Mouse (Mus musculus): ENCODE data around the gene Plekha5. TPM values are rescaled to one million over a fixed set of nuclear protein-coding genes. Genes with fewer than 3 reads are reported as not detected.
"Not testable (repeated sequence)": the region's sequence is repeated elsewhere in the genome, so short reads cannot be mapped to it uniquely, and the experiment has no call there.

Plekha5 gene
- polyA plus RNA-seq, 1 experiment from 2014 or later, result 54.2 TPM

GRCm38 (mm10) chr6:140561917-140562590 is 138.2 kb downstream of the Plekha5 start:
- no peak for ATAC-seq (ENCODE audit: insufficient number of reproducible peaks, insufficient read depth, low FRiP score, low TSS enrichment)
- no peaks in the 10 kb centered on the region for H3K27me3 ChIP-seq

GRCm38 (mm10) chr6:140567199-140567598 is 143.3 kb downstream of the Plekha5 start:
- WGBS, result 89% methylated on average over 2 of the region's 2 CpGs

More at GRCm38 (mm10) chr6:140561917-140562590, 138.2 kb downstream of the Plekha5 start:
- Histone ChIP-seq H3K4me3 (no peak overlapping the region), H3K4me2 (replicated peaks) (no peak overlapping the region), H3K36me3 (peaks cover 17% of the 10 kb centered on the region), H3K9me3 (no peaks in the 10 kb centered on the region), H3K9ac (no peak overlapping the region), H3K4me1 (no peaks in the 10 kb centered on the region), H3K27ac (no peak overlapping the region)
- 86% methylated on average over 9 of the region's 9 CpGs for WGBS

GRCm38 (mm10) chr6:140567897-140568296 is 144.0 kb downstream of the Plekha5 start:
- Histone ChIP-seq H3K9ac (no peak overlapping the region), H3K9me3 (no peaks in the 10 kb centered on the region), H3K4me3 (no peak overlapping the region), H3K36me3 (peaks cover 40% of the 10 kb centered on the region), H3K27ac (no peak overlapping the region), H3K27me3 (no peaks in the 10 kb centered on the region), H3K4me1 (no peaks in the 10 kb centered on the region), H3K4me2 (replicated peaks) (no peak overlapping the region)
- 66% methylated on average over 2 of the region's 2 CpGs for WGBS
- ATAC-seq (ENCODE audit: insufficient number of reproducible peaks, insufficient read depth, low FRiP score, low TSS enrichment), result no peak

More at GRCm38 (mm10) chr6:140567199-140567598, 143.3 kb downstream of the Plekha5 start:
- Histone ChIP-seq H3K36me3 (peaks cover 33% of the 10 kb centered on the region), H3K9me3 (no peaks in the 10 kb centered on the region), H3K27ac (no peak overlapping the region), H3K9ac (no peak overlapping the region), H3K4me1 (no peaks in the 10 kb centered on the region), H3K4me3 (no peak overlapping the region), H3K4me2 (replicated peaks) (no peak overlapping the region), H3K27me3 (no peaks in the 10 kb centered on the region)
- ATAC-seq (ENCODE audit: insufficient number of reproducible peaks, insufficient read depth, low FRiP score, low TSS enrichment), result no peak

- no peak for ATAC-seq (ENCODE audit: insufficient number of reproducible peaks, insufficient read depth, low FRiP score, low TSS enrichment)
- H3K4me1 ChIP-seq, result no peaks in the 10 kb centered on the region
- no peak overlapping the region for H3K4me3 ChIP-seq
- H3K27ac ChIP-seq, result no peak overlapping the region
- no peaks in the 10 kb centered on the region for H3K9me3 ChIP-seq
- no peak overlapping the region for H3K4me2 ChIP-seq (replicated peaks)
- H3K9ac ChIP-seq, result no peak overlapping the region
- WGBS, result 87% methylated on average over 11 of the region's 11 CpGs
- no peaks in the 10 kb centered on the region for H3K27me3 ChIP-seq
- peaks cover 52% of the 10 kb centered on the region for H3K36me3 ChIP-seq
Measured at GRCm38 (mm10) chr6:140570152-140570551, 146.3 kb downstream of the Plekha5 start.

GRCm38 (mm10) chr6:140574943-140575342 is 151.1 kb downstream of the Plekha5 start:
- Histone ChIP-seq H3K36me3 (peaks cover 68% of the 10 kb centered on the region), H3K27ac (no peak overlapping the region), H3K4me1 (no peaks in the 10 kb centered on the region), H3K9me3 (no peaks in the 10 kb centered on the region), H3K4me2 (replicated peaks) (no peak overlapping the region), H3K27me3 (no peaks in the 10 kb centered on the region), H3K9ac (no peak overlapping the region), H3K4me3 (no peak overlapping the region)
- no peak for ATAC-seq (ENCODE audit: insufficient number of reproducible peaks, insufficient read depth, low FRiP score, low TSS enrichment)
- WGBS, result 85% methylated on average over 3 of the region's 3 CpGs

- 75% methylated on average over 8 of the region's 8 CpGs for WGBS
- Histone ChIP-seq H3K4me1 (no peaks in the 10 kb centered on the region), H3K36me3 (peaks cover 58% of the 10 kb centered on the region), H3K9ac (no peak overlapping the region), H3K4me3 (no peak overlapping the region), H3K27ac (no peak overlapping the region), H3K4me2 (replicated peaks) (no peak overlapping the region), H3K9me3 (no peaks in the 10 kb centered on the region), H3K27me3 (no peaks in the 10 kb centered on the region)
- ATAC-seq (ENCODE audit: insufficient number of reproducible peaks, insufficient read depth, low FRiP score, low TSS enrichment), result no peak
Measured at GRCm38 (mm10) chr6:140576133-140576532, 152.3 kb downstream of the Plekha5 start.

- no peak overlapping the region for H3K27ac ChIP-seq
- no peaks in the 10 kb centered on the region for H3K9me3 ChIP-seq
- H3K4me1 ChIP-seq, result no peaks in the 10 kb centered on the region
- no peak for ATAC-seq (ENCODE audit: insufficient number of reproducible peaks, insufficient read depth, low FRiP score, low TSS enrichment)
- H3K4me2 ChIP-seq (replicated peaks), result no peak overlapping the region
- no peak overlapping the region for H3K9ac ChIP-seq
- H3K27me3 ChIP-seq, result no peaks in the 10 kb centered on the region
- no peak overlapping the region for H3K4me3 ChIP-seq
- 84% methylated on average over 18 of the region's 18 CpGs for WGBS
- peaks cover 48% of the 10 kb centered on the region for H3K36me3 ChIP-seq
Measured at GRCm38 (mm10) chr6:140576961-140577821, 153.3 kb downstream of the Plekha5 start.

- ATAC-seq (ENCODE audit: insufficient number of reproducible peaks, insufficient read depth, low FRiP score, low TSS enrichment), result no peak
- H3K36me3 ChIP-seq, result peaks cover 47% of the 10 kb centered on the region
- no peaks in the 10 kb centered on the region for H3K27me3 ChIP-seq
- H3K4me3 ChIP-seq, result no peak overlapping the region
- no peak overlapping the region for H3K4me2 ChIP-seq (replicated peaks)
- H3K27ac ChIP-seq, result no peak overlapping the region
- H3K9ac ChIP-seq, result no peak overlapping the region
- H3K4me1 ChIP-seq, result no peaks in the 10 kb centered on the region
- no peaks in the 10 kb centered on the region for H3K9me3 ChIP-seq
- 93% methylated on average over 4 of the region's 4 CpGs for WGBS
Measured at GRCm38 (mm10) chr6:140577822-140578170, 153.9 kb downstream of the Plekha5 start.

- not testable (repeated sequence) for H3K27me3 ChIP-seq; H3K4me2 ChIP-seq (replicated peaks); H3K27ac ChIP-seq; H3K9ac ChIP-seq; ATAC-seq (ENCODE audit: insufficient number of reproducible peaks, insufficient read depth, low FRiP score, low TSS enrichment); H3K4me3 ChIP-seq; H3K4me1 ChIP-seq; H3K9me3 ChIP-seq
- peaks cover 43% of the 10 kb centered on the region for H3K36me3 ChIP-seq
Measured at GRCm38 (mm10) chr6:140578985-140579384, 155.1 kb downstream of the Plekha5 start.

GRCm38 (mm10) chr6:140580170-140580569 is 156.3 kb downstream of the Plekha5 start:
- ATAC-seq (ENCODE audit: insufficient number of reproducible peaks, insufficient read depth, low FRiP score, low TSS enrichment), result no peak
- Histone ChIP-seq H3K4me3 (no peak overlapping the region), H3K27ac (no peak overlapping the region), H3K9me3 (no peaks in the 10 kb centered on the region), H3K27me3 (no peaks in the 10 kb centered on the region), H3K36me3 (peaks cover 35% of the 10 kb centered on the region), H3K9ac (no peak overlapping the region), H3K4me1 (no peaks in the 10 kb centered on the region), H3K4me2 (replicated peaks) (no peak overlapping the region)
- 85% methylated on average over 4 of the region's 4 CpGs for WGBS

GRCm38 (mm10) chr6:140586714-140587259 is 162.9 kb downstream of the Plekha5 start:
- Histone ChIP-seq H3K9me3 (no peaks in the 10 kb centered on the region), H3K4me2 (replicated peaks) (no peak overlapping the region), H3K4me3 (no peak overlapping the region), H3K4me1 (no peaks in the 10 kb centered on the region), H3K9ac (no peak overlapping the region), H3K27me3 (no peaks in the 10 kb centered on the region), H3K36me3 (peaks cover 64% of the 10 kb centered on the region), H3K27ac (no peak overlapping the region)
- ATAC-seq (ENCODE audit: insufficient number of reproducible peaks, insufficient read depth, low FRiP score, low TSS enrichment), result peak; percentile 22; the same call in 1 of the 2 replicates
- WGBS, result 79% methylated on average over 8 of the region's 8 CpGs

GRCm38 (mm10) chr6:140591331-140591730 is 167.5 kb downstream of the Plekha5 start:
- H3K4me3 ChIP-seq, result no peak overlapping the region
- no peak overlapping the region for H3K4me2 ChIP-seq (replicated peaks)
- H3K9me3 ChIP-seq, result no peaks in the 10 kb centered on the region
- WGBS, result 77% methylated on average over 5 of the region's 5 CpGs
- H3K27ac ChIP-seq, result no peak overlapping the region
- H3K4me1 ChIP-seq, result no peaks in the 10 kb centered on the region
- no peak overlapping the region for H3K9ac ChIP-seq
- peaks cover 78% of the 10 kb centered on the region for H3K36me3 ChIP-seq
- H3K27me3 ChIP-seq, result no peaks in the 10 kb centered on the region
- no peak for ATAC-seq (ENCODE audit: insufficient number of reproducible peaks, insufficient read depth, low FRiP score, low TSS enrichment)
